Mouse (Mus musculus): ENCODE results near the gene Gpc6.
A peak's percentile ranks its signal among the peaks of the same experiment; 100 is the strongest.

The Gpc6 gene

DNA sequence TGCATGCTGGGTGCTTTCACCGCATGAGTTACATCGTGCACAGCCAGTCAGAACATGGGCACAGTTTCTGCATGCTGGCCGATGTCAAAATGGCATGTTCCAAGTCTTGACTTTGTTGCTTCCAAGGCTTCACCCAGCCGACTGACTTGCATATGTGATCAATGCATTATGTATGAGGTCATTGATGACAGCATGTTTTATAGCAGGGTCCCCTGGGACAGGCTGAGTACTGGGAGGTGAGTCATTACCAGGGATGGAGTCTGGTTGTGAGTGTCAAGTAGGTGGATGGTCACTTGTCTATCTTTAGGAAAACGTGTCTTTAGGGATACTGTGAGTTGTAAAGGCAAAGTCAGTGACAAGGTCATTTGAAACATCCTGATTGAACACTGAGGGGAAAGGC, 929.4 kb downstream of the Gpc6 start:
- DNase-seq (ENCODE audit: low spot score in 2 of 2) = no peak

DNA sequence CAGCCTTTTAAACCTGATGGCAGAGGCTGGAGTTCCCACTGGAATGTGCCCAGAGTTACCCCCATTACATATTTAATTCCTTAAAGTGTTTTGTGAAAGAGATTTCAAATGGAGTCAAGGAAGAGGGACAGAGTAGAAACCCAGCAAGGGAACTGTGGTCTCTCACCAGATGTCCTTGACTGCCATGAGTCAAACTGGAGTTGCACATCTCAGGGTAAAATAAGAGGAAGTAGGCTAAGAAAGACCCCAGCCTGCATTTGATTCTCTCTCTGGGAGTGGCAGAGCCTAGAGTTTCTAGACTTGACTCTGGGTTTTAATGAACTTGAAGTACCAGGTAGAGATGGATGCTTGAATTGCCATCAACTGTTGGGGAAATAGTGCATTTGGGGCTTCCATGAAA, 946.2 kb downstream of the Gpc6 start:
- DNase-seq (ENCODE audit: low spot score in 2 of 2) = no peak

DNA sequence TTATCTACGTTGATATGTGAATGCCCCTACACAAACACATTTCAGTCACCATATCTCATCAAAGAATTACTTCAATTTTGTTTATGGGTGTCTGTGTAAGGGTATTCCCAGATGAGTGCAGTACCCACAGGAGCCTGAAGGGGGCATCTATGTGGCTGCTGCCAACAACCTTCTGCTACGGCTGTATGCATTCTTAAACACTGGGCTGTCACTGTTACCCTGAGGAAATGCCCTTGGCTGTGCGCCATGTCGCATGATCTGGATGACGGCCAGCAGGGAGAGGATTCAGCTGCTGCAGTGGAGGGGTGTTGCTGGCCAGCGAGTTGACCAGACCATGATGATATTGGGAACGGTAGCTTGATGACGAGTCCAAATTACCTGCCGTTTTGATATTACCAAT, 954.2 kb downstream of the Gpc6 start:
- DNase-seq (ENCODE audit: low spot score in 2 of 2) = no peak

DNA sequence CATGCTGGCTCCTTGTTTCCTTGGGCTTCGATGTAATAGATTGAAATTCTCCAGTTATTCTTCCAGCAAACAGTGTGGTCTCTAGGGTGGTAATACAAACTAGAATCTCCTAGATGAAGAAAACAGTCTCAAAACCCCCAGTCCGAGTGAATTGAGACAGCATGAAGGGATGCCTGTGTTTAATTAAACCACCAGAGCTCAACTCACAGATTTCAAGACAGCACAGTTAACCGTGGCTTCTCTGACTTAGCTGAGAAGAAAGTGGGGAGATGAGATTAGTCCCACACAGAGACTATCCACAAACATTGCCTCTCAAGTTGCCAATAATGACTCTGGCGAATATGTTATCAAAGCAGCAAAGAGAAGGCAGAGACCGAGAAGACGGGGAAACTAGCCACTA, 956.0 kb downstream of the Gpc6 start:
- DNase-seq (ENCODE audit: low spot score in 2 of 2) = no peak

DNA sequence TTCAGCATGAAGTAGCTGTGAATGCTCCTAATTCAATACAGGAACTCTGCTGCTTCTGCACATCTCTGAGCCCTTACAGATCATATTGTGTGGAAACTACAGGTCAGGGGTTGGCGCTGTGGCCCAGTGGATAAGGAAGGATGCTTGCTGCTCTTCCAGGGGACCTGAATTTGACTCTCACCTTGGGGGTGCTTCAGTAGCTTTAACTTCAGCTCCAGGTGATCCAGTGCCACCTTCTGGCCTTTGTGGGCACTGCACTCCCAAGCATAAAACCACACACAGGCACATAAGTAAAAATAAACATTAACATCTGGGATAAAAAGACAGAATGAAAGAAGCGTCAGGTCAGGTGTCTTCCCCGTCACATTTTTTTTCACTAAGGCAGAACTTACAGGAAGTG, 957.1 kb downstream of the Gpc6 start:
- peak in 1 of 2 experiments; percentile 52 for DNase-seq (ENCODE audit: low spot score in 2 of 2)

DNA sequence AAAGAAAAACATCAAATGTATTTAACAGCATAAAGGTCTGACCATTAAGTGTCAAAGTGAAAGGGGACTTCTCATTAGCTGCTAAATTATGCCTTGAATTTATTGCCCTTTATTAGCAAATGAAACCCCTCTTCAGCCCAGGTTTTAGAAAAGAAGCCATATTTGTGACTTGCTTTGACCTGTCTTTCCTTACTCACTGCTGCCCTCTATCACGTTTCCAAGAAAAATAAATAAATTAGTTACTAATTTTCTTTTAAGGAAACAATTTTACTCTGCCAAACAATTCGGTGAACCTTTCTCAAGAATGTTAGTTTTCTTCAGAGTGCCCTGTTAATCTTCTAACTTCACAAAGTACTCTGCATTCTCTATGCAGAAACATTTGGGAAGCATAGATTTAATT, 964.5 kb downstream of the Gpc6 start:
- DNase-seq (ENCODE audit: low spot score in 2 of 2) = no peak

DNA sequence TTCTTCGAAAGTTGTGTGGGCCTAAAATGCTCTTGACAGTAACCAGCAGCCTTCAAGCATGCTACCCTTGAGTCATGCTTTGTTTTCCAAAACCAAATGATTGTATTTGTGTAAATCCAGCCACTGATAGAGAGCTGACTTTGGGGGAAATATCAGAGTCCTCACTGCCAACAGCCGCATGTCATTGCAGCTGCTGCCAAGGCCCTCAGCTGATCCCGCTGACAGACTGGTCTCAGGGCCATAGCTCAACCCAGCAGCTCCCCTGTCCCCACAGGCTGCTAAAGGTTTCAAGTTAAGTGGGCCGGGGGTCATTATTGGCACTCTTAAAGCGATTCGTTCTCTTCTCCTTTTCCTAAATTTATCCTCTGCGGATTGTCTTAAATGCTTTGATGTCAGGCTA, 966.3 kb downstream of the Gpc6 start:
- DNase-seq (ENCODE audit: low spot score in 2 of 2) = no peak

DNA sequence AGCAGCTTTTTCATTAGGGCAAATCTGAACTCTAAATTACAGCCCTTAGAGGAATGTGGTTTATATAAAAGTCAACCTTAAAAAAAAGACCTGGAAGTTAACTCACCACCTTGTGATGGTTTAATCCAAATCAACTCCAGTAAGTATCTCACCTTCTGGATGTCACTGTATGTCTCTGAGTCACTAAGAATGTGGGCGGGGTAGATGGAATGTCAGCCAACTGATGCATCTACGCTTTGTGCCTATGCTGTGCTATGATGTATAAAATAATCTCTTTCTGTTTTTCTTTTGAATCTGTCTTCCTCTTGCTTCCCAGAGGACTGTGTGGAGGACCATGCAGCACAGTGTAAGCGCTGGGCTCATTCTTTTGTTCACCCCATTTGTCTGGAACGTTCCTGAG, 966.9 kb downstream of the Gpc6 start:
- DNase-seq (ENCODE audit: low spot score in 2 of 2) = no peak

DNA sequence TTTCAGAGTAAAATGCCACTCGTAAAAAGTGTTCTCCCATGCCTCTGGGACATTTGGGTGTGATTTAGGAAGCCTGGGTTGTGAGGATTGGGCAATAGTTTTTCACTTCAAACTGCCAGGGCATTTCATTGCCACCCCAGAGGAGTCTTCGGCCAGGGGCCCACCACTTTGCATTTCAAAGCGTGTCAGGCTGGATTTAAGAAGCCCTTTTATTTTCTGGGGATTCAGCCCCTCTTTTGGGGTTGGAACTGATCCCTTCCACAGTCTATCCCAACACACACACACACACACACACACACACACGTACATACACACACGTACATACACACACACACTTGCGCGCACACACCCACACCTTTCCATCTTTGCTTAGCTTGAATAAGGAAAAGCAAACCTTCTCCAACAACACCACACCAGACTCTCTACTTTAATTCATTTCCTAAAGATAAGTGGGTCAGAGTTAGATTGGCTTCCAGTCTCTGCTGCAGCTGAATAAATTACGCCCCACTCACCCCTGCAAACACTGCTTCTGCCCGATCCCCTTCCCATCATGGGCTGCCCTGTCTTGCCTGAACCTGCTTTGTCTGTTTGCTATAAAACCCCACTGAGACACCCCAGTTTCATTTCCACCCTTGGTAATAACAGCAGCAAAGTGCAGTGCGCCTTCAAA, 969.9 kb downstream of the Gpc6 start:
- DNase-seq (ENCODE audit: low spot score in 2 of 2) = no peak

DNA sequence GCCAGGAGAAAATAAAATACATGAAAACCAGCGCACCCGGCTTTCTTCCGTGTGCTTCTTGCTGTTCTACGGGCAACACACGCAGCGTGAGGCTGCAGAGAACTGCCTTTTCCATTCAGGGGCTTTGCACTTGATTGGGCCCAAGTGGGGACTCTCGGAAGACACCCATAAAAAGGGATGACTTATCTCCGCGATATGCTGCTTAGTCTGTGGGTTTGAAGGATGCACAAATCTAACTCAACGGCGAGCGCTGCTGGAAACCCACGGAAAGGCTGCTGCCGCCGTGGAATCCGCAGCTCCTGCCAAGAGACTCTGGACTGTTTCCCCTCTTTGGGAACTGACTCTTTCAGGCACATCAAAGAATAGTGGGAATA, 970.4 kb downstream of the Gpc6 start:
- peak; percentile 26 to 47 for DNase-seq (ENCODE audit: low spot score in 2 of 2)

DNA sequence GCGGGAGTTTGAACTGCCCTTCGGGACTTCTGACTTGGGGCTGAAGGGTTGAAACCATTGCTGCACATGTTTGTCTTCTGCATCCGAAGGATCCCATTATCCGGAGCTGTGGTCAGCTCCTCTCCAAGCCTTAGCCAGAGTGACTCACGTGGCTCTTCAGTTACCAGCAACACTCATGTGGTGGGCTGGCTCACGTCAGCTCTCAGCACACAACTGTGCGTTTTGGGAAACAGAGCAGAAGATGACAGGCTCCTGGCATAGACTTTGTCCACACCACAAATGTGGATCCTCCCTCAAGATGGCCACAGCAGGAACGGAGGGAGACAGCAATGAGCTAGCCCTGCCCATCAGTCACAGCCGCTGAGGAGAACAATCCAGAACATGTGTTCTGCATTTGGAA, 979.2 kb downstream of the Gpc6 start:
- no peak for DNase-seq (ENCODE audit: low spot score in 2 of 2)

DNA sequence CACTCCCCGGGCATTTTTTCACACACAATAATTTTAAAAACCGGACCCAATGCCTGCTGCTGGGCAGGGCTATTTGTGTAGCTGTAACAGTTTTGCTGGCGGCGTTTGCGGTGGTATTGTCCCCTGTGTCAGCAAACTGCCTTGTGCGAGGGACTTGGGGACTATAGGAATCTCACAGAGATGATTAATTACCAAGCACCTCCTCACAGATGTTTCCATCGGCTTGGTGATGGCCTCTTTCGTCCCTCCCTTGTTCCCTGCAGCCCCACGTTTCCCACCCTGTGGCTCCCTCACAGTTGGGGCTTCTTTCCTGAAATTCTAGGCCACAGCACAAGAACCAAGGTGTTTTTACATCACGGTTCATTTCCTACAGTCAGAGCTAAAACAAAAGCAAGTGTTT, 980.6 kb downstream of the Gpc6 start:
- DNase-seq (ENCODE audit: low spot score in 2 of 2) = no peak

DNA sequence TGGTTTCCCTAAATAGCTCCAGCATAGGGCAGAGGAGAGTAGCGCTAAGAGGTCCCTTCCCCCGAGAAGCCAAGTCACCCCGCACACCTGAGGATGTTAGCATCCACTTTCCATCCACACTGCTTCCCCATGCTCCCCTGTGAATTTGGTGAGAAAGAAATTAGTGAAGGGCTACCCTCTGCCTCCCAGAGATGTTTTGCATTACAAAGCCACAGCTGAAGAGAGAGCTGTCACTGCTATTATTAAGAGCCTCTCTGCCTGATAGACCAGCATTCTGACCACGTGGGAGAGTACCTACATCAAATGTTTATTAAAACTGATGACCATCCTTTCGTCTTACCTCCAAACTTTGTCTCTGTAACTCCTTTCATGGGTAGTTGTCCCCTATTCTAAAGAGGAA, 981.2 kb downstream of the Gpc6 start:
- DNase-seq (ENCODE audit: low spot score in 2 of 2) = no peak

DNA sequence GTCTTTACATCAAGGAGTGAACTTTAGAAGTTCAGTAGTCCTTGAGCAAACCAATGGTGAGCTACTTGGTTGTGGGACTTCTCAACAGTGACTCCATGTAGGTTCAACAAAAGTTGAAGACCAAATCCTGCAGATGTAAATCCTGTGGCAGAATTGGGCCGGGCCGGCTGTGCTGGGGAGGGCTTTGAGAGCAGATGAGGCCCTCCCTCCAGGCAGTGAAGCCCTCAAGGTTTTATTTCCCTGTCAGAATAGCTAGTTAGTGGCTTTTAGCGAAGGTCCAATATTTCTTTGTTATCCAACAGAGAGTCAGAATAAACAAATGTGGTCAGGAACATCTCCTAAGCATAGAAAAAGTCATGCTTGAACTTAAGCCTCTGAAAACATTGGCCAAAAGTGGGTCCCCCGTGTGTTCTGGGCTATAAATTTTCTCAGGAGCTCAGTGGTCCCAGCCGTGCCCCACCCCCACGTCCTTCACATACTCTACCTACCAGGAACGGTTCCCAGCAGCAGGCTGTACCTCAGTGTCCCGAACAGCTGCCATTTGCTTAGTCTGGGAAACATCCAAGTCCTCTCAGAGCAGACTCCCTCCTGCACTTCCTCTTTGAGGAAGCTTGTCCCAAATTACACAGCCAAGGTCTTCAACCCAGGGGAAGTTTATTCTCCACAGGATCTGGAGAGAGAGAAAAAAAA, 983.3 kb downstream of the Gpc6 start:
- no peak for DNase-seq (ENCODE audit: low spot score in 2 of 2)

DNA sequence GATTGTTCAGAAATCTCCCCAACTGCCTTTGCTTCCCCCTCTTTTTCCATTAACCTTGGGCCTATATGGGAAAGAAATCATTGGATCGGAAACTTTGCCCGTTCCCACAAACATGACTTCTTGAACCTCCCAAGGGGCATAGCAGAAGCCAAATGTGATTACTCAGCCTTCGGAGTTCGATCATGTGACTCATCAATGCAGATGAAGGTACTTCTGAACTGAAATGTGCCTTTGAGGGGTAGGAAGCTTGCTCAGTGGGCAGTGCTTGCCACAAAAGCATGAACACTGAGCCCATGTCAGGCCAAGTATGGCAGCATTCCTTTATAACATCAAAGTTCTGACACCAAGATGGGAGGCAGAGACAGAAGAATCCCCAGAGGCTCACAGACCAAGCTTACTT, 983.9 kb downstream of the Gpc6 start:
- DNase-seq (ENCODE audit: low spot score in 2 of 2) = no peak

DNA sequence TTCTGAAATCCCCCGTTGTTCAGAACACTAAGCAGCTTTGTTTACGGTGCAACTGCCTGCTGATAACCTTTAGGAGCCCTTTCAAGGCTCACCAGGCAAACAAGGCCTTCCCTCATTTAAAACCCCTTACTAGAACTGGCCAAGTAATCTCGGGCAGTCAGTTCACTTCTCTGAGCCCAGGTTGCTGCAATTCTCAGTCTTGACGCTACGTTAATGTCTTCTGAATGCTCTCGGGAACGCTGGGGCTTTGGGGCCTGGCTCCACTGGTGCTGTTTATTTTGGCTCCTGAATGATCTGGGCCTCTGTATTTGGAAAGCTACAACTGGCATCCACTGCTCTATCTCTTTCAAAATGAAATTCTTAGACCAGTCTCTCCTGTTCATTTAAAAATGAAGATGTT, 985.2 kb downstream of the Gpc6 start:
- DNase-seq (ENCODE audit: low spot score in 2 of 2) = no peak

DNA sequence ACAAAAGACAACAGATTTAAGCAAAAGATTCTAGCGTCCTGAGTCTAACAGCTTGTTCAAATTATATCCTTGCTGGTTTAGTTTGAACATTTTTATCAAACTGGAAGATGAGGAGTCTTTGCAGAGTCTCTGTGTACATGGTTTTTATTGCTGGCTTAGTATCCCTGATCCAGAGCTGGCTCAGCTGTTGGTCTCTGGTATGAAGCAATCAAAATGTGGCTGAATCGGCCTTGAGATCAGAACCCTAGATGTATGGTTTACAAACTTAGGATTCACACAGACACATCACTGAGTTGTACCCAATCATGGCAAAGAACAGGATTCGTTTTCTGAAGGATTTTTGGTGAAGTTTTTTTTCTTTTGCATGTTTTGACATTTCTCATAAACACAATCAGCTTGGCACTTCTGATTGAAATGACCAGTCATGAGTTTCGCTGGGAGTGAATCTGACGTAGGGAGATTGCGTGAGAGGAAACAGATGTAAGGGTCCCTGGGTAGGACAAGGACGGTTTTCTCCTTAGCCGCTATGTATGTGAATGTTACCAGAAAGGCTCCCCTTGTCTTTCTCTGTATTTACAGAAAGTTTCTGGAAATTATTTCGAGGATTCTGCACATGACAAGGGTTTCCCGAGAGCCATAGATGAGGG, 987.6 kb downstream of the Gpc6 start:
- no peak for DNase-seq (ENCODE audit: low spot score in 2 of 2)

DNA sequence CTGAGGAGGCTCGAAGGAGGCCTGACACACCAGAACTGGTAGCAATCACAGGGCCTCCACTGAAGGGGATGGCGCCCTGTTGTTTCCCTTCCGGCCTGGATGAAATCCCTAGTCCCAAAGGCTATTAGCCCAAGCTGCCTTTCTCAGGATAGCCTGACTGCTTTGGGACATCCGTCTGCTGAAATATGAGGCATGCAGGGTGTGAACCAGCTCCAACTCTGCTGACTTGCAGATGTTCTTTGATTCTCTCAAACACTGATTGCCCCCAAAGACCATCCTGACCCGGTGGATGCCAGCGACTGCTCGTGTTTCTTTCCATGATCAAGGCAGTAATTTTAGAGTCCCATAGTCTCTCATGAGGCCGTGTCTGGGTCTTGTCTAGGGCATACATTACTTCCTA, 991.5 kb downstream of the Gpc6 start:
- no peak for DNase-seq (ENCODE audit: low spot score in 2 of 2)

DNA sequence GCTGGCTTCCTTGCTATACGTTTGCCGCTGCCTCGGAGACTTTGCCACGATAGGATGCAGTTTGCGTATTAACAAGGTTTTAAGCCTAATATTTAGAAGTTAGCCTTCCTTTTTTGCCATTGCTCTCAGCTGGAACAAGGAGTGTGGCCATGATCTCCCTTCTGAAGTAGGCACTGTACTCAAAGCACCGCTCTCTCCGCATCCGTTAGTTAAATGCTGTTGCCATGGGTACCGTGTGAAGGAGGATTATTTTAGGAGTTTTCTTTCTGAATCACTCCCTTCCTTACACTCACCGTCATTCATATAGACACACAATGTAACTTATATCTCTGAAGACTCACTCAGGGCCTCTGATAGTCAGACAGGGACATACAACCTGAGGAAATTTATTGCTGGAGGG, 993.6 kb downstream of the Gpc6 start:
- no peak for DNase-seq (ENCODE audit: low spot score in 2 of 2)

DNA sequence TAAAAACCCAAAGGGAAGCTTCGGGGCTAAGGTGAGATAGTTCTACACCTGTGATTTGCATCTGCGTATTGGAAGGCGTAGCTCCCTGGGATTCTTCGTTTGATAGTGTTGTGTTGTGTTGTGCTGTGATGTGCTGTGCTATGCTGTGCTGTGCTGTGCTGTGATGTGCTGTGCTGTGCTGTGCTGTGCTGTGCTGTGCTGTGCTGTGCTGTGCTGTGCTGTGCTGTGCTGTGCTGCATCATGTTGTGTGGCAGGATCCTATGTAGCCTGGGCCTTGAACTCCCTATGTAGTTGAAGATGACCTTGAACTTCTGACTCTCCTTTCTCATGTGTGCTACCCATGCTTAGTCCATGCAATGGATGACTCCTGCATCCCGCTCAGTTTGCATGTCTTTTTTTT, 994.5 kb downstream of the Gpc6 start:
- DNase-seq (ENCODE audit: low spot score in 2 of 2) = no peak

DNA sequence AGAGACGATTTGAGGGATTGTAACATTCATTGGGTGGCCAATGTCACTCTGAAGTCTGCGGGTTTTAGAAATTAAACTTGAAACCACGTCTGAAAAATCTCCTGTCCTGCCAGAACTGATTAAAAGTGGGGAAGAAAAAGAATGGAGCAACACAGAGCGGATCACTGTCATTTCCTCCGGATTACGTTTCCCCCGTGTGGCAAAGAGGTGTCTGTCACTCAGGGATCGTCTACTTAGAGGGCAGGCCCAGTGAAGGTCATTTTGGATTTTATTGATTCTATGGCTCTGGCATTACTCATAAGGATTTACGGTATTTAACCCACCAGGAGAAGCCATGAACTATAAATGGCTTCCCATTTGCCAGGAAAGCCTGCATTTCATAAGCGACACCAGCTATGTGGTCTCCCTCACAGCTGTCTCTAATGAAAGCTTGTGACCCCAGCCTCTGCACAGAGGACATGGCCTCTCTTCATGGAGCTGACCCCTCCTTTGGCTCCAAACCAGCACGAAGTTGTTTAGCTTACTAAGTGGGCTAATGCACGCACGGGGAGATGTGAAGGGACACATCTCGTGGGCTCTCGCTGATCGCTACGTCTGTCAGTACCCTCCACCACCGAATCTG, 996.4 kb downstream of the Gpc6 start:
- no peak for DNase-seq (ENCODE audit: low spot score in 2 of 2)

DNA sequence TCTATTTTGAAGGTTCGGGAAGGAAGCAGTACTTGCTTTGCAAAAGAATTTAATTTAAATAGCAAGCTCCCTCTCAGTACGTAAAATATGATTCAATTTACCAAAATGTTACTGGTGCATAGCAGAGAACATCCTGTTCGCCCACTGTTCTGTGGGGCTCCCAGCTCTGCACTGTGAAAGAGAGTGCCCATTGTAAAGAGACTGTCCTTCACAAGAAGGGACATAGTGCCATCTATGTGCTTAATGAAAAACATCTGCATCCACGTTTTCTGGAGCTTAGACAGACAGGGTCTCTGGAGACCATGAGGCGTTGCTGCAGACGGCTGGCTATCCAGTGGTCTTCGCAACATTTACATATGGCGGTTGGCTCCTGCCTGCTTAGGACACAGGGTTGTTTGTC, 998.6 kb downstream of the Gpc6 start:
- DNase-seq (ENCODE audit: low spot score in 2 of 2) = no peak

Measured in frontal cortex, postnatal 14 days (tissue).